8 mouse cellular contexts compared by ENCODE assay signal in genomic region chr16:30063121-30063881, GRCm38 (mm10). TPM values are rescaled to one million over a fixed set of nuclear protein-coding genes. Genes with fewer than 3 reads are reported as not detected.
DNase-seq lines count a peak whose midpoint lies in the region; ATAC-seq and TF ChIP-seq lines count a peak whose summit lies in the region.

No protein-coding gene starts in this region.

- in situ Hi-C loops in CH12.LX (cut with MboI; ENCODE audit: low pct_ligation_motif_present, low pct_unique_long_range_greater_than_20kb, low sequenced_read_pairs), result loop anchor here (10.0 kb wide), 2 partner anchors 78 to 208 kb away; no protein-coding TSS in a partner anchor

- no peak for TF ChIP-seq RAD21 in CH12.LX (IDR thresholded peaks at IDR 0.05; ENCODE audit: low read depth, low read length)

- dilution Hi-C loops in CH12.LX (cut with MboI; ENCODE audit: extremely low pct_ligation_motif_present, extremely low pct_unique_long_range_greater_than_20kb, low sequenced_read_pairs), result no loop called here

- H3K9ac ChIP-seq in CH12.LX (ENCODE audit: insufficient read depth, low read depth), result peak overlapping the region; percentile 87
- H3K9ac ChIP-seq in embryonic facial prominence, embryonic 15.5 days, result peak overlapping the region; percentile 64
- H3K9ac ChIP-seq in heart, embryonic 15.5 days, result peak overlapping the region; percentile 89
- peak overlapping the region; percentile 84 for H3K9ac ChIP-seq in lung, embryonic 16.5 days (ENCODE audit: low read length)

- H3K36me3 ChIP-seq in CH12.LX (replicated peaks in 1 of 2; ENCODE audit: control insufficient read depth in 1 of 2, insufficient read depth in 1 of 2, low read length in 1 of 2), result no peaks in the 10 kb centered on the region
- no peaks in the 10 kb centered on the region for H3K36me3 ChIP-seq in embryonic facial prominence, embryonic 15.5 days
- H3K36me3 ChIP-seq in heart, embryonic 15.5 days, result no peaks in the 10 kb centered on the region
- H3K36me3 ChIP-seq in lung, embryonic 16.5 days (ENCODE audit: control insufficient read depth, insufficient read depth, low read length), result no peaks in the 10 kb centered on the region; the same call in 1 of the 2 replicates

- peaks cover 81% of the 10 kb centered on the region for H3K27me3 ChIP-seq in CH12.LX (replicated peaks)
- peaks cover 3% of the 10 kb centered on the region; the same call in 1 of the 2 replicates for H3K27me3 ChIP-seq in embryonic facial prominence, embryonic 15.5 days
- no peaks in the 10 kb centered on the region for H3K27me3 ChIP-seq in heart, embryonic 15.5 days
- H3K27me3 ChIP-seq in lung, embryonic 16.5 days (ENCODE audit: control insufficient read depth, insufficient read depth, low read depth, low read length), result no peaks in the 10 kb centered on the region

- TF ChIP-seq EP300 in CH12.LX (IDR thresholded peaks at IDR 0.05; ENCODE audit: low read length), result no peak

- H3K4me1 ChIP-seq in CH12.LX (ENCODE audit: control insufficient read depth in 1 of 2, insufficient read depth in 2 of 2), result peaks cover 3 to 48% of the 10 kb centered on the region in 2 experiments; a peak in 3 of 4 replicates
- peaks cover 57% of the 10 kb centered on the region for H3K4me1 ChIP-seq in embryonic facial prominence, embryonic 15.5 days
- peaks cover 61% of the 10 kb centered on the region for H3K4me1 ChIP-seq in heart, embryonic 15.5 days (replicated peaks)
- peaks cover 53% of the 10 kb centered on the region for H3K4me1 ChIP-seq in lung, embryonic 16.5 days (replicated peaks; ENCODE audit: control insufficient read depth, insufficient read depth, low read length)

- peak; percentile 28 for DNase-seq in CH12.LX (ENCODE audit: extremely low read depth)
- DNase-seq in adrenal gland, adult 2 months, result peak; percentile 88
- peak; percentile 91 to 94 for DNase-seq in kidney, postnatal 25 days
- DNase-seq in right cerebral cortex, postnatal 14 days, result peak; percentile 64

- WGBS in embryonic facial prominence, embryonic 15.5 days, result under 1% methylated on average over 70 of the region's 82 CpGs
- WGBS in heart, embryonic 15.5 days, result 1% methylated on average over 58 of the region's 82 CpGs
- WGBS in lung, embryonic 16.5 days, result under 1% methylated on average over 65 of the region's 82 CpGs

- H3K4me2 ChIP-seq in CH12.LX (ENCODE audit: insufficient read depth, low read depth, poor library complexity, severe bottlenecking), result peak overlapping the region; percentile 96
- H3K4me2 ChIP-seq in embryonic facial prominence, embryonic 15.5 days (replicated peaks), result peak overlapping the region; percentile 93
- H3K4me2 ChIP-seq in heart, embryonic 15.5 days, result peak overlapping the region; percentile 97
- H3K4me2 ChIP-seq in lung, embryonic 16.5 days (ENCODE audit: low read depth, low read length), result peak overlapping the region; percentile 95

- ATAC-seq in embryonic facial prominence, embryonic 15.5 days (ENCODE audit: insufficient number of reproducible peaks, low FRiP score, low TSS enrichment, low read depth), result peak; percentile 26
- no peak; the same call in none of the 2 replicates for ATAC-seq in heart, embryonic 15.5 days (replicated peaks; ENCODE audit: insufficient number of reproducible peaks, insufficient read depth, low FRiP score, low read depth)
- ATAC-seq in lung, embryonic 16.5 days (ENCODE audit: low read depth), result peak; percentile 22
- no peak for ATAC-seq in erythroid progenitor cell, adult 5-6 weeks (replicated peaks; ENCODE audit: low FRiP score, poor library complexity, severe bottlenecking)

- H3K9me3 ChIP-seq in CH12.LX (replicated peaks; ENCODE audit: low read length), result no peaks in the 10 kb centered on the region
- no peaks in the 10 kb centered on the region for H3K9me3 ChIP-seq in embryonic facial prominence, embryonic 15.5 days (replicated peaks)
- no peaks in the 10 kb centered on the region for H3K9me3 ChIP-seq in heart, embryonic 15.5 days (replicated peaks)
- H3K9me3 ChIP-seq in lung, embryonic 16.5 days (ENCODE audit: control insufficient read depth, low read length), result no peaks in the 10 kb centered on the region

- no peaks in the 10 kb centered on the region for H3K79me2 ChIP-seq in CH12.LX (replicated peaks; ENCODE audit: control insufficient read depth, extremely low read depth, insufficient read depth, poor library complexity, severe bottlenecking)

- peak overlapping the region; percentile 37; the same call in 1 of the 2 replicates for H3K27ac ChIP-seq in CH12.LX (ENCODE audit: insufficient read depth, low read depth)
- peak overlapping the region; percentile 96 for H3K27ac ChIP-seq in embryonic facial prominence, embryonic 15.5 days (replicated peaks)
- H3K27ac ChIP-seq in heart, embryonic 15.5 days, result peak overlapping the region; percentile 99
- H3K27ac ChIP-seq in lung, embryonic 16.5 days (ENCODE audit: low read length), result peak overlapping the region; percentile 99

- H3K4me3 ChIP-seq in CH12.LX (replicated peaks in 1 of 3; ENCODE audit: low read depth in 2 of 3, low read length in 2 of 3, poor library complexity in 1 of 3), result peak overlapping the region in 2 of 3 experiments; percentile 55 to 68
- H3K4me3 ChIP-seq in embryonic facial prominence, embryonic 15.5 days (replicated peaks), result peak overlapping the region; percentile 55
- H3K4me3 ChIP-seq in heart, embryonic 15.5 days, result peak overlapping the region; percentile 73
- H3K4me3 ChIP-seq in lung, embryonic 16.5 days (ENCODE audit: low read length), result peak overlapping the region; percentile 90

- peak; percentile 14; the same call in 1 of the 2 replicates for TF ChIP-seq POLR2A in CH12.LX (IDR thresholded peaks at IDR 0.05; ENCODE audit: low read depth, low read length)

- no peak for TF ChIP-seq CTCF in CH12.LX (conservative IDR thresholded peaks at IDR 0.05 in 1 of 2, IDR thresholded peaks at IDR 0.05 in 1 of 2; ENCODE audit: low read depth in 2 of 2, low read length in 2 of 2)

TF ChIP-seq in CH12.LX, 34 proteins besides CTCF, POLR2A, EP300 and RAD21:
- no peak for TF ChIP-seq PAX5 (IDR thresholded peaks at IDR 0.05; ENCODE audit: low read length)
- TF ChIP-seq NRF1 (IDR thresholded peaks at IDR 0.05; ENCODE audit: low read depth, low read length), result peak; percentile 28; the same call in 1 of the 2 replicates
- peak; percentile 14; the same call in 1 of the 2 replicates for TF ChIP-seq MXI1 (IDR thresholded peaks at IDR 0.05; ENCODE audit: low read depth, low read length)
- peak; percentile 72; the same call in 1 of the 2 replicates for TF ChIP-seq CHD2 (IDR thresholded peaks at IDR 0.05; ENCODE audit: low read length)
- TF ChIP-seq CHD1 (IDR thresholded peaks at IDR 0.05; ENCODE audit: low read depth, low read length), result peak; percentile 84
- TF ChIP-seq TCF12 (IDR thresholded peaks at IDR 0.05; ENCODE audit: low read depth, low read length), result no peak; the same call in 1 of the 2 replicates
- 0 out of 2 replicates have a peak, but pooled peaks have one; percentile 23 for TF ChIP-seq RCOR1 (conservative IDR thresholded peaks at IDR 0.05; ENCODE audit: low read depth, low read length)
- 0 out of 2 replicates have a peak, but pooled peaks have one; percentile 7 for TF ChIP-seq ETS1 (conservative IDR thresholded peaks at IDR 0.05; ENCODE audit: low read depth, low read length)
- TF ChIP-seq IRF4 (IDR thresholded peaks at IDR 0.05; ENCODE audit: low read depth, low read length), result 0 out of 2 replicates have a peak, but pooled peaks have one; percentile 3
- 0 out of 2 replicates have a peak, but pooled peaks have one; percentile 2 for TF ChIP-seq SIN3A (IDR thresholded peaks at IDR 0.05; ENCODE audit: low read length)
- no peak for TF ChIP-seq TBP (conservative IDR thresholded peaks at IDR 0.05; ENCODE audit: low read depth, low read length)
- TF ChIP-seq BHLHE40 (IDR thresholded peaks at IDR 0.05; ENCODE audit: low read depth, low read length), result peak; percentile 82

RNA-seq across cellular contexts. Expression of gene Hes1, which starts 0.9 kb away (rescaled TPM):
- total RNA-seq in CH12.LX (2012; rRNA removed), result 3.4 and 3.6 TPM in 2 replicates
- total RNA-seq in CH12.LX (2014; rRNA removed), result 1.4 and 2.4 TPM in 2 replicates
- polyA plus RNA-seq in CH12.LX (2012; ENCODE audit: insufficient read length, low read depth), result 0.53 and 1.6 TPM in 2 replicates
- 10 to 100 TPM; 13.3 to 40.9 TPM for total RNA-seq in adrenal gland, adult 2 months (2021)
- polyA plus RNA-seq in adrenal gland, adult 2 months (2012; rRNA removed), result 199 and 336 TPM in 2 replicates
- polyA plus RNA-seq in embryonic facial prominence, embryonic 15.5 days (2015; fragmentation: Nextera tagmentation; extraction: Ambion mirVana), result 63.6 and 66.0 TPM in 2 replicates
- polyA plus RNA-seq in heart, embryonic 15.5 days (2015; fragmentation: Nextera tagmentation; extraction: Ambion mirVana), result 23.2 and 29.0 TPM in 2 replicates
- polyA plus RNA-seq in lung, embryonic 16.5 days (2015; fragmentation: Nextera tagmentation; extraction: Ambion mirVana), result 37.1 and 40.7 TPM in 2 replicates
- 1.8 TPM in 1 of 2 replicates, not detected in the other for total RNA-seq in erythroid progenitor cell, adult 5-6 weeks (2015; ENCODE audit: low replicate concordance)
- 2.1 TPM in 1 of 2 replicates, not detected in the other for total RNA-seq in erythroid progenitor cell, adult 5-6 weeks (2017; ENCODE audit: low replicate concordance)

Comparison
In these comparisons a context has a peak if more than half of its experiments do, and no peak if none do; other contexts are left out.
1. DNase-seq: peak in every context shown above with its lines; median percentile 92 in kidney, postnatal 25 days; 88 in adrenal gland, adult 2 months; 64 in right cerebral cortex, postnatal 14 days; 28 in CH12.LX.
2. H3K27ac ChIP-seq: peak in every context shown above with its lines; median percentile 99 in heart, embryonic 15.5 days; 99 in lung, embryonic 16.5 days; 96 in embryonic facial prominence, embryonic 15.5 days; 37 in CH12.LX.
3. ATAC-seq: peak in embryonic facial prominence, embryonic 15.5 days (single experiment) and lung, embryonic 16.5 days (single experiment); none in heart, embryonic 15.5 days (single experiment) and erythroid progenitor cell, adult 5-6 weeks (single experiment).
4. Peak in every context shown above with its lines, with median percentiles within 50 percentile points of each other: H3K4me2 ChIP-seq, H3K4me3 ChIP-seq and H3K9ac ChIP-seq.